Mouse (Mus musculus) brain, embryonic 14.5 days (tissue): ENCODE results near the gene Zc3h12c.

ENCODE experiments used
- CTCF ChIP-seq: fragments of 200-500 bp; IDR thresholded peaks from 2 replicates; pipeline ENCODE4 v1.5.1; 2012; ENCODE audit warnings: inconsistent platforms, mild to moderate bottlenecking, moderate library complexity, borderline replicate concordance; ENCODE audit not compliant: insufficient read depth, insufficient read length; ENCODE audit errors: extremely low read depth
- POLR2A ChIP-seq: fragments of 200-500 bp; IDR thresholded peaks from 2 replicates; pipeline ENCODE4 v1.6.1; 2012; ENCODE audit warnings: mild to moderate bottlenecking, inconsistent platforms, borderline replicate concordance; ENCODE audit not compliant: poor library complexity, insufficient read depth, insufficient read length, severe bottlenecking; ENCODE audit errors: extremely low read depth

- TF ChIP-seq CTCF, result no peak
- no peak for TF ChIP-seq POLR2A
These were observed 75.3 kb downstream of the Zc3h12c start for GRCm38 (mm10) chr9:52093108-52093507.
